Mouse (Mus musculus) heart, adult 2 months (tissue): ENCODE results near the gene Fam206a. TPM values are rescaled to one million over a fixed set of nuclear protein-coding genes. Genes with fewer than 3 reads are reported as not detected.
A peak's percentile ranks its signal among the peaks of the same experiment; 100 is the strongest.

Source experiments
- DNase-seq, 2 experiments: peaks; one replicate each; pipeline ENCODE4 v3.0.0; 2021
- H3K27ac ChIP-seq: fragments of 200-600 bp; 2 replicates; pipeline ENCODE4 v1.8.1; 2022
- H3K27me3 ChIP-seq: fragments of 200-500 bp; 2 replicates; pipeline ENCODE4 v1.6.1; 2012; ENCODE audit warnings: mild to moderate bottlenecking, low read length, inconsistent platforms, mixed read lengths; ENCODE audit not compliant: control insufficient read depth, insufficient read depth
- H3K36me3 ChIP-seq: fragments of 200-500 bp; 2 replicates; pipeline ENCODE4 v1.6.1; 2012; ENCODE audit warnings: low read length, inconsistent platforms; ENCODE audit not compliant: control insufficient read depth, insufficient read depth
- H3K4me1 ChIP-seq: fragments of 200-500 bp; 2 replicates; pipeline ENCODE4 v1.6.1; 2011; ENCODE audit warnings: low read length; ENCODE audit not compliant: control insufficient read depth, insufficient read depth
- H3K4me3 ChIP-seq: fragments of 200-600 bp; 2 replicates; pipeline ENCODE4 v1.8.1; 2022
- H3K79me2 ChIP-seq: fragments of 200-500 bp; replicated peaks from 2 replicates; pipeline ENCODE4 v1.6.1; 2012; ENCODE audit warnings: mild to moderate bottlenecking, inconsistent platforms, low read length, moderate library complexity, mixed read lengths; ENCODE audit not compliant: control insufficient read depth, insufficient read depth
- H3K9ac ChIP-seq: fragments of 200-500 bp; 2 replicates; pipeline ENCODE4 v1.6.1; 2012; ENCODE audit warnings: low read depth, mild to moderate bottlenecking, control low read depth, inconsistent platforms, low read length, mixed read lengths
- CTCF ChIP-seq: fragments of 200-600 bp; IDR thresholded peaks from 2 replicates; pipeline ENCODE4 v1.8.1; 2022; ENCODE audit warnings: antibody characterized with exemption, mild to moderate bottlenecking, moderate library complexity
- EP300 ChIP-seq: fragments of 200-500 bp; IDR thresholded peaks from 2 replicates; pipeline ENCODE4 v1.6.1; 2011; ENCODE audit warnings: low read depth, low read length, control low read depth; ENCODE audit not compliant: insufficient read depth
- POLR2A ChIP-seq: fragments of 200-500 bp; IDR thresholded peaks from 2 replicates; pipeline ENCODE4 v1.6.1; 2011; ENCODE audit warnings: mild to moderate bottlenecking, low read depth, low read length, control low read depth; ENCODE audit not compliant: insufficient read depth
- WGBS: fragments of 180-500 bp; shearing (Covaris S2); methylation state at CpG from one replicate; pipeline ENCODE4 v1.1.7; 2018; 5-methylcytosine and 5-hydroxymethylcytosine counted together
- intact Hi-C: fragments of 180-260 bp; cut with DNase I; formaldehyde crosslinking; loops from one replicate; pipeline ENCODE4 v1.15.1; 2025
- polyA plus RNA-seq: library from polyadenylated mRNA; depleted of rRNA; stranded (reverse); fragments of >200 nt; gene quantifications from 2 replicates; pipeline ENCODE4 v1.2.3, GENCODE M21; 2012
- total RNA-seq, 2 experiments: library from RNA; stranded (reverse); gene quantifications; 2 replicates each; pipeline ENCODE4 v1.2.3; 2021

The Fam206a gene
- total and polyA plus RNA-seq, 3 experiments: 1.9 to 2.2 (median 2.0) TPM

GRCm38 (mm10) chr4:56815131-56815530 lies 13.0 kb downstream of the Fam206a start:
- no peak overlapping the region for H3K9ac ChIP-seq
- TF ChIP-seq CTCF (no peak), POLR2A (no peak), EP300 (no peak)
- H3K27ac ChIP-seq: no peak overlapping the region
- H3K36me3 ChIP-seq: no peaks in the 10 kb centered on the region
- WGBS: 88% methylated on average over 8 of the region's 8 CpGs
- no peaks in the 10 kb centered on the region for H3K79me2 ChIP-seq
- H3K4me3 ChIP-seq: no peak overlapping the region
- intact Hi-C loops: no loop called here
- no peaks in the 10 kb centered on the region for H3K27me3 ChIP-seq
- DNase-seq: no peak
- peaks cover 1% of the 10 kb centered on the region; the same call in 1 of the 2 replicates for H3K4me1 ChIP-seq

GRCm38 (mm10) chr4:56820017-56820550 lies 17.9 kb downstream of the Fam206a start:
- Histone ChIP-seq H3K9ac (no peak overlapping the region), H3K4me1 (peaks cover 1% of the 10 kb centered on the region; the same call in 1 of the 2 replicates), H3K27ac (peak overlapping the region; percentile 19; the same call in 1 of the 2 replicates), H3K4me3 (no peak overlapping the region), H3K27me3 (no peaks in the 10 kb centered on the region), H3K79me2 (no peaks in the 10 kb centered on the region), H3K36me3 (no peaks in the 10 kb centered on the region)
- TF ChIP-seq POLR2A: no peak
- TF ChIP-seq CTCF: peak; percentile 93
- no peak for DNase-seq
- intact Hi-C loops: no loop called here

GRCm38 (mm10) chr4:56824231-56824630 lies 22.1 kb downstream of the Fam206a start:
- Histone ChIP-seq H3K9ac (no peak overlapping the region), H3K4me1 (peaks cover 1% of the 10 kb centered on the region; the same call in 1 of the 2 replicates), H3K36me3 (no peaks in the 10 kb centered on the region), H3K4me3 (no peak overlapping the region), H3K79me2 (no peaks in the 10 kb centered on the region), H3K27me3 (no peaks in the 10 kb centered on the region), H3K27ac (no peak overlapping the region)
- no peak for DNase-seq
- no peak for TF ChIP-seq POLR2A
- TF ChIP-seq EP300: no peak
- no peak for TF ChIP-seq CTCF
- intact Hi-C loops: no loop called here
- 83% methylated on average over 9 of the region's 9 CpGs for WGBS

GRCm38 (mm10) chr4:56828932-56829331 lies 26.8 kb downstream of the Fam206a start:
- H3K4me1 ChIP-seq: no peaks in the 10 kb centered on the region
- no peak overlapping the region for H3K27ac ChIP-seq
- H3K4me3 ChIP-seq: no peak overlapping the region
- TF ChIP-seq EP300 (no peak), CTCF (no peak), POLR2A (no peak)
- no peaks in the 10 kb centered on the region for H3K36me3 ChIP-seq
- 80% methylated on average over 3 of the region's 3 CpGs for WGBS
- no peaks in the 10 kb centered on the region for H3K79me2 ChIP-seq
- no peaks in the 10 kb centered on the region for H3K27me3 ChIP-seq
- intact Hi-C loops: no loop called here
- no peak for DNase-seq
- H3K9ac ChIP-seq: no peak overlapping the region

- Histone ChIP-seq H3K4me1 (no peaks in the 10 kb centered on the region), H3K79me2 (no peaks in the 10 kb centered on the region), H3K36me3 (no peaks in the 10 kb centered on the region), H3K27ac (no peak overlapping the region), H3K4me3 (no peak overlapping the region), H3K9ac (no peak overlapping the region), H3K27me3 (no peaks in the 10 kb centered on the region)
- no peak for TF ChIP-seq EP300
- TF ChIP-seq POLR2A: no peak
- TF ChIP-seq CTCF: no peak
- DNase-seq: peak; percentile 42 to 53
- 62% methylated on average over 7 of the region's 7 CpGs for WGBS
- intact Hi-C loops: no loop called here
These were observed 27.4 kb downstream of the Fam206a start for GRCm38 (mm10) chr4:56829511-56829921.

- intact Hi-C loops: no loop called here
- H3K27ac ChIP-seq: no peak overlapping the region
- H3K4me3 ChIP-seq: no peak overlapping the region
- no peak for DNase-seq
- no peak overlapping the region for H3K9ac ChIP-seq
- TF ChIP-seq POLR2A (no peak), EP300 (no peak), CTCF (no peak)
- no peaks in the 10 kb centered on the region for H3K79me2 ChIP-seq
- H3K4me1 ChIP-seq: no peaks in the 10 kb centered on the region
- WGBS: 35% methylated on average over 13 of the region's 13 CpGs
- H3K27me3 ChIP-seq: no peaks in the 10 kb centered on the region
- no peaks in the 10 kb centered on the region for H3K36me3 ChIP-seq
These were observed 29.0 kb downstream of the Fam206a start for GRCm38 (mm10) chr4:56831013-56831609.
